ENCODE assay signal across 33 mouse cellular contexts in genomic region chr14:28331108-28331507, GRCm38 (mm10).
"Had no signal": no experiment of that assay in that cellular context is flagged by ENCODE, and none has a peak within 500 bp of the region (broad histone marks: within the 10 kb centered on the region; RNA-seq: fewer than 3 reads in every experiment).

No protein-coding gene starts in this region.

- ATAC-seq: hindbrain, embryonic 16.5 days; hindbrain, postnatal 0 days; inflammation-experienced regulatory T-cells, adult 6 months; intestine, embryonic 16.5 days had no signal

- H3K4me2 ChIP-seq: heart, embryonic 11.5 days; heart, embryonic 12.5 days; heart, embryonic 13.5 days; heart, embryonic 15.5 days; hindbrain, embryonic 12.5 days; hindbrain, embryonic 13.5 days; hindbrain, embryonic 14.5 days; hindbrain, embryonic 15.5 days; kidney, embryonic 15.5 days had no signal

- DNase-seq: heart, postnatal 10 days; heart, postnatal 14 days; heart, postnatal 36 days; kidney, adult 11 months; kidney, adult 18-20 months; kidney, adult 2 months; kidney, adult 8-10 months; kidney, adult 9 months; kidney, postnatal 10 days; kidney, postnatal 14 days; kidney, postnatal 25 days; kidney, postnatal 36 days; kidney, postnatal 4 days; layer of hippocampus, adult 9-11 months; layer of hippocampus, postnatal 36 days had no signal

- H3K4me1 ChIP-seq: heart, embryonic 15.5 days; hindbrain, embryonic 15.5 days had no signal

- H3K36me3 ChIP-seq: heart, embryonic 10.5 days; heart, embryonic 12.5 days; heart, embryonic 13.5 days; heart, embryonic 15.5 days; hindbrain, embryonic 10.5 days; hindbrain, embryonic 12.5 days; hindbrain, embryonic 13.5 days; hindbrain, embryonic 15.5 days; kidney, embryonic 15.5 days had no signal

- H3K27me3 ChIP-seq: heart, embryonic 12.5 days; heart, embryonic 15.5 days; hindbrain, embryonic 12.5 days; hindbrain, embryonic 13.5 days; hindbrain, embryonic 15.5 days; kidney, embryonic 15.5 days had no signal

- H3K9me3 ChIP-seq: heart, embryonic 10.5 days; heart, embryonic 12.5 days; heart, embryonic 13.5 days; heart, embryonic 15.5 days; hindbrain, embryonic 10.5 days; hindbrain, embryonic 12.5 days; hindbrain, embryonic 13.5 days; hindbrain, embryonic 15.5 days; kidney, embryonic 15.5 days had no signal

- H3K4me3 ChIP-seq: heart, embryonic 10.5 days; heart, embryonic 12.5 days; heart, embryonic 13.5 days; heart, embryonic 15.5 days; hindbrain, embryonic 10.5 days; hindbrain, embryonic 12.5 days; hindbrain, embryonic 13.5 days; hindbrain, embryonic 15.5 days; kidney, embryonic 15.5 days; layer of hippocampus, adult 2 months; left cerebral cortex, adult 2 months had no signal

- H3K27ac ChIP-seq: heart, embryonic 10.5 days; heart, embryonic 13.5 days; heart, embryonic 15.5 days; hindbrain, embryonic 10.5 days; hindbrain, embryonic 12.5 days; hindbrain, embryonic 13.5 days; hindbrain, embryonic 14.5 days; hindbrain, embryonic 15.5 days; hindbrain, postnatal 0 days; kidney, embryonic 15.5 days; kidney, postnatal 0 days; layer of hippocampus, adult 2 months had no signal

- H3K9ac ChIP-seq: heart, embryonic 12.5 days; heart, embryonic 13.5 days; heart, embryonic 15.5 days; hindbrain, embryonic 12.5 days; hindbrain, embryonic 13.5 days; hindbrain, embryonic 14.5 days; hindbrain, embryonic 15.5 days; kidney, embryonic 15.5 days had no signal
